ENCODE assay signal across 10 mouse cellular contexts in the genomic region with DNA sequence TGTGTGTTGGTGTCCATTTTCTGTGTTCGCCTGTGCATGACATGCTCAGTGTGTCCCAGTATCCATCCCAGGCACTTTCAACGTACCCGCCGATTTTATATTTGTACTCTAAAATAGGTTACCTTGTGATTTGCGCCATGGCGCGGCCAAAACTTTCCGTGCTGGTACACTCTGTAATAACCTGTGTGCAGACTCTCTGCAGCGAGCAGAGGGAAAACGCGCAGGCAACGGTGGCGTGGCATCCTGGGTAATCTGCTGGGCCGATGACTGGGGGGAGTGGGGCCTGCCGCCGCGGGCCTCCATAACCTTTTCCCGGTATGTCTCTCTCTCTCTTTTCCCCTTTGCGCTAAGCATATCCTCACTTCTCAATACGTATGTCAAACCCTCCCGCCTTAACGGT. TPM values are rescaled to one million over a fixed set of nuclear protein-coding genes. Genes with fewer than 3 reads are reported as not detected.
DNase-seq lines count a peak whose midpoint lies in the region; ATAC-seq and TF ChIP-seq lines count a peak whose summit lies in the region.
"Had no signal": no experiment of that assay in that cellular context is flagged by ENCODE, and none has a peak within 500 bp of the region (broad histone marks: within the 10 kb centered on the region; RNA-seq: fewer than 3 reads in every experiment).

No protein-coding gene starts in this region.

- intact Hi-C loops in gastrocnemius, adult 2 months (cut with DNase I): no loop called here
- intact Hi-C loops in left cerebral cortex, postnatal 25 days (cut with DNase I): no loop called here

- H3K9me3 ChIP-seq in liver, embryonic 13.5 days (replicated peaks): peaks cover 44% of the 10 kb centered on the region

- 47% methylated on average over 22 of the region's 22 CpGs for WGBS in liver, embryonic 13.5 days (ENCODE audit: insufficient replicate concordance)
- 64% methylated on average over 22 of the region's 22 CpGs for WGBS in cerebellum, adult 2 months

- H3K4me1 ChIP-seq in testis, adult 2 months (ENCODE audit: control insufficient read depth, insufficient read depth, low read length): peaks cover 18% of the 10 kb centered on the region
- H3K4me1 ChIP-seq in liver, embryonic 13.5 days (replicated peaks): peaks cover 34% of the 10 kb centered on the region
- no peaks in the 10 kb centered on the region for H3K4me1 ChIP-seq in cerebellum, adult 2 months (ENCODE audit: control insufficient read depth, insufficient read depth, low read length)

- peak overlapping the region; percentile 83 for H3K4me2 ChIP-seq in liver, embryonic 13.5 days

- no peak for ATAC-seq in liver, embryonic 13.5 days (ENCODE audit: low read depth)

- no peak overlapping the region for H3K27ac ChIP-seq in gastrocnemius, adult 2 months
- no peak overlapping the region for H3K27ac ChIP-seq in testis, adult 2 months (ENCODE audit: control insufficient read depth, insufficient read depth, low read depth, low read length)
- no peak overlapping the region for H3K27ac ChIP-seq in liver, embryonic 13.5 days
- no peak overlapping the region for H3K27ac ChIP-seq in cerebellum, adult 2 months (ENCODE audit: insufficient read depth, low read length)
- H3K27ac ChIP-seq: heart, adult 2 months; macrophage had no signal

- no peak overlapping the region for H3K9ac ChIP-seq in liver, embryonic 13.5 days

- TF ChIP-seq CTCF in gastrocnemius, adult 2 months (IDR thresholded peaks at IDR 0.05): no peak
- TF ChIP-seq CTCF in testis, adult 2 months (IDR thresholded peaks at IDR 0.05; ENCODE audit: control insufficient read depth, insufficient read depth, insufficient replicate concordance, low read depth, low read length): no peak
- TF ChIP-seq CTCF in cerebellum, adult 2 months (IDR thresholded peaks at IDR 0.05; ENCODE audit: borderline replicate concordance, insufficient read depth, low read depth, low read length): no peak

- DNase-seq in gastrocnemius, adult 2 months: no peak
- DNase-seq in gastrocnemius, postnatal 10 days: no peak
- no peak for DNase-seq in testis, postnatal 10 days (ENCODE audit: low spot score)
- DNase-seq in liver, embryonic 13.5 days: no peak
- DNase-seq in right cerebral cortex, postnatal 25 days: no peak
- no peak for DNase-seq in left cerebral cortex, postnatal 25 days (ENCODE audit: low spot score in 2 of 2)
- DNase-seq in cerebellum, adult 2 months: no peak

- H3K36me3 ChIP-seq in testis, adult 2 months (ENCODE audit: control insufficient read depth, insufficient read depth, low read length): no peaks in the 10 kb centered on the region
- H3K36me3 ChIP-seq in liver, embryonic 13.5 days: 0 out of 2 replicates have a peak, but pooled peaks cover 11% of the 10 kb centered on the region

- TF ChIP-seq POLR2A in testis, adult 2 months (IDR thresholded peaks at IDR 0.05; ENCODE audit: control insufficient read depth, low read depth, low read length): no peak
- TF ChIP-seq POLR2A in cerebellum, adult 2 months (IDR thresholded peaks at IDR 0.05; ENCODE audit: borderline replicate concordance, insufficient read depth, low read length): no peak

- H3K27me3 ChIP-seq in testis, adult 2 months (ENCODE audit: control insufficient read depth, insufficient read depth, low read length): no peaks in the 10 kb centered on the region; the same call in 1 of the 2 replicates
- peaks cover 49% of the 10 kb centered on the region for H3K27me3 ChIP-seq in liver, embryonic 13.5 days
- H3K27me3 ChIP-seq in cerebellum, adult 2 months (ENCODE audit: control insufficient read depth, insufficient read depth, low read length): no peaks in the 10 kb centered on the region

- peak overlapping the region; percentile 63 for H3K4me3 ChIP-seq in gastrocnemius, adult 2 months
- H3K4me3 ChIP-seq in testis, adult 2 months (ENCODE audit: control insufficient read depth, low read depth, low read length): peak overlapping the region; percentile 57
- H3K4me3 ChIP-seq in liver, embryonic 13.5 days (replicated peaks): peak overlapping the region; percentile 72
- no peak overlapping the region for H3K4me3 ChIP-seq in cerebellum, adult 2 months (replicated peaks; ENCODE audit: insufficient read depth, low read depth, low read length)
- H3K4me3 ChIP-seq: heart, adult 2 months had no signal

RNA-seq across cellular contexts. Expression of gene Gnas, which starts 16.5 kb away (rescaled TPM):
- 1,000 to 10,000 TPM; 1,330 to 1,331 TPM for total RNA-seq in gastrocnemius, adult 2 months (2021)
- total RNA-seq in gastrocnemius, postnatal 10 days (2021): 1,000 to 10,000 TPM; 2,149 to 2,299 TPM
- 139 and 161 TPM in 2 replicates for polyA plus RNA-seq in testis, adult 2 months (2012; rRNA removed)
- 343 and 362 TPM in 2 replicates for polyA plus RNA-seq in liver, embryonic 13.5 days (2015; fragmentation: Nextera tagmentation; extraction: Ambion mirVana)
- total RNA-seq in left cerebral cortex, postnatal 25 days (2021): 1,000 to 10,000 TPM; 1,712 to 1,744 TPM
- 2,758 and 2,923 TPM in 2 replicates for polyA plus RNA-seq in cerebellum, adult 2 months (2012; rRNA removed)

RNA-seq across cellular contexts. Expression of gene Gm20721, which starts 45.8 kb away (rescaled TPM):
- total RNA-seq in gastrocnemius, adult 2 months (2021): 1 to 10 TPM; 1.9 to 3.4 TPM
- total RNA-seq in gastrocnemius, postnatal 10 days (2021): 1 to 10 TPM; 3.5 to 4.2 TPM
- not detected in 2 replicates for polyA plus RNA-seq in testis, adult 2 months (2012; rRNA removed)
- polyA plus RNA-seq in liver, embryonic 13.5 days (2015; fragmentation: Nextera tagmentation; extraction: Ambion mirVana): 36.1 and 43.2 TPM in 2 replicates
- 1 to 10 TPM; 2.2 to 3.0 TPM for total RNA-seq in left cerebral cortex, postnatal 25 days (2021)
- 0.06 and 0.07 TPM in 2 replicates for polyA plus RNA-seq in cerebellum, adult 2 months (2012; rRNA removed)
- polyA plus RNA-seq: heart, adult 2 months had no signal
